Mouse (Mus musculus): ENCODE data around the gene Wdr82.

The Wdr82 gene

DNA sequence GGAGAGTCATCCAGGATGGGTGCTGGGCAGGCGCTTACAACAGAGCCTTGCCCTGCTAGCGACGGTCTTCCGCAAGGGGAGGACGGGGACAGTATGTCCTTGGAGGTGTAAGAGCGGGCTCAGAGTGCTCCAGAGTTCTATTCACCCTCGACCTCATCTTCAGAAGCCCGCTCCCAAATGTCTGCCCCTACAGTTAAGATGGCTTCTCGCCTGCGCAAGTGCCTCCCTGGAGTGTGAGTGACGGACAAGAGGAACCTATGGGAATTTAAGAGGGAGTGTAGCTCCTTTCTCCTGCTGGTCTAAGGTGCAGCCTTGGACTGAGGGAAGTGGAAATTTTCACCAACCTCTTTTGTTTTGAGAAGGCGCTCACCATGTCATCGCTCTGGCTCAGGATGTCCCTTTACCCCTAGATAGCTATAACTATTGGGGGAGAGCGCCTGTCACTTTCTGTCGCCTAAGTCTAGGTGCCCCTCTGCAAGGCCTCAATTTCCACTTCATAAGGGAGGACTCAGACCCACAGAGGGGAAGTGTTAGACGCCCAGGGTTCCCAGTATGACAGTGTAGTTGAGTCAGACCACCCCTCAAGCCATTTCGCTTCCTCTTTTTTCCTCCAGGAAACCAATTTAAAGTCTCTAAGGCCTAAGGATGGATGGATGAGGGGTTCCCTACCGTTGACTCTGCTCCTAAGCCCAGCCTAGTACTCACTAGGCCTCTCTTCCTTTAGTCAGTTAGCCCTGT, 29.0 kb downstream of the Wdr82 start, which contains the start of gene Ppm1m:
TSS of gene Ppm1m (minus strand) at position 212 of the 738 bp plus-strand sequence.
- DNase-seq, result no peak

DNA sequence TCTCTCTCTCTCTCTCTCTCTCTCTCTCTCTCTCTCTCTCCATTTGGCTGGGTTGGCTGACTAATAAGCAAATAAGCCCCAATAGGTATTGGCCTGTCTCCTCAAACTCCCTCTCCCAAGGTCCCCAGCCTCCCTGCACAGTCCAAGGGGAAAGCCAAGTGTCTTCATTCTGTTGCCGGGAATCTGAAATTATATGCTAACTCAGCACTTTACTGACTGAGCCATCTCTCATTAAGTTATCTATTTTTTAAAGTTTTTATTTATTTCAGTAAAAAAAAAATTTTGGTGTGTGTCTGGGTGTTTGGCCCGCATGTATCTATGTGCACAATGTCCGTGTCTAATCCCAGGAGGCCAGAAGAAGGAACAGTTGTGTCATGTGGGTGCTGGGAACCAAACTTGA, 31.2 kb downstream of the Wdr82 start:
- no peak for DNase-seq

DNA sequence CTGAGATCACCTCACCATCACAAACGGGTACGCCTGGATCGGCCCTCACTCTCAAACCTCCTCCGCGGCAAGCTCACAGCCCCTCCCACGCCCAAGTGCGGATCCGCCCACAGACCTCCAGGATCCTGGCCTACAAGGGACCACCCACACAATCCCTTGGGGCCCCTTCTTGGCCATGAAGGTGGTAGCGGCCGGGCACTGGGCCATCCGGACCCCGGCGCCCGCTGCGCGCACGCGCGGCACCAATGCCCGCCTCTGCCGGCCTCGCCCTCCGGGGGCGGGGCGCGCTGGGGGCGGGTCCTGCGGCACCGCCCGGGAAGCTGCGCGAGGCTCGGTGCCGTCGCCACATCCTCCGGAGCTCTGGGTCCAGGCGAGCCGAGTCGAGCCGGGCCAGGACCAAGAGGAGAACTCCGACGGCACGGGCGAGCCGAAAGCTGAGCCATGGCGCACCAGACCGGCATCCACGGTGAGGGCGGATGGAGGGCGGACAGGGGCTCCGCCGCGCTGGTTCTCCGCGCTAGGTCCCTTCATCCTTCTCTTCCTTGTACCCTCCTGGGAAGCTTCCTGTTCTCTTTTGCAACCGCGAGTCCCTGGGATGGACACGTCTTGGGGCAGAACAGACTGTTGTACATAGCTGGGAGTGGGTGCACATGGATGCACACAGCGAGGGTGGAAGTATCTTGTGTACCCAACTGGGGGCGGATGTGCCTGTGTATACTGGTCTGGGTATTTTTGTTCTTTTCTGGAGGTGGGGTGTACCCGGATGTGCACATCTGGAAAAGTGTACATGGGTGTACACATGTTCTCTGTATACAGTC, 32.3 kb downstream of the Wdr82 start, which contains the start of gene Twf2:
TSS of gene Twf2 (plus strand) at position 290 of the 818 bp plus-strand sequence.
- DNase-seq, result peak; percentile 92

DNA sequence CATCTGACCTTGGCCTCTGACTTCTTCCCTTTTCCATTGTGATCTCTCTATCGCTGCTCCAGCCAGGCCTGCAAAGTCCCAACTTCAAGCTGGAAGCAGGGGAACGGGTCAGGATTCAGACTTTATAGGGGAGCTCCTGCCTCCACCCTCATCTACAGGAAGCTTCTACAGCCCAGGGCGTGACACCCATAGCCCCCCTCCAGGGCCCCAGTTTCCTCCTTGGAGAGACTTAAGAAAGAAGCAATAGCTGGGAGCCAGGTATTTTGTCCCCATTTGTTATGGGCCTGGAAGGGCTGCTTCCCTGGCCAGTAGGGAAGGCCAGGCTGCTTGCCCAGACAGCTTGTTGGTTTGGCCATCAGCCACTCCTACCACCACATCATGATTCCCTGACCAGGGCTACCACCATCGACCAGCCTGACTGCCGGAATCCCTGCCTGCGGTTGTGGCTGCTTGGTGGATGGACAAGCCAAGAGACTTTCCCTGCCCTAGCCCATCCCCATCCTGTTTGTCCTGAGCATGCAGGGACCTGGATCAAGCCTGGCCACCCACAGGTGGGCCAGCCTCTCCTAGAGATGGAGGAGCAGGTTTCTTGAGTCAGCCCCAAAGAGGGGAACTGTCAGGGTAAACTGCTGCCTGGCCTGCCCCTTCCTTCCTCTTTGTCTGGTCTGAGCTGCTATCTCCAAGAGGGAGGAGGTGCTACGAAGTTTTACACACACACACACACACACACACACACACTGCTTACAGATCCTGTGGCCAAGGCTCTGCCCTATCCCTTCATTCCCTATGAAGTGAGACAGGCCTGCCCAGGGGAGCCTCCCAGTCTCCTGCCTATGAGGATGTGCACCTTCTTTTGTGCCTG, 33.5 kb downstream of the Wdr82 start:
- DNase-seq, result no peak

DNA sequence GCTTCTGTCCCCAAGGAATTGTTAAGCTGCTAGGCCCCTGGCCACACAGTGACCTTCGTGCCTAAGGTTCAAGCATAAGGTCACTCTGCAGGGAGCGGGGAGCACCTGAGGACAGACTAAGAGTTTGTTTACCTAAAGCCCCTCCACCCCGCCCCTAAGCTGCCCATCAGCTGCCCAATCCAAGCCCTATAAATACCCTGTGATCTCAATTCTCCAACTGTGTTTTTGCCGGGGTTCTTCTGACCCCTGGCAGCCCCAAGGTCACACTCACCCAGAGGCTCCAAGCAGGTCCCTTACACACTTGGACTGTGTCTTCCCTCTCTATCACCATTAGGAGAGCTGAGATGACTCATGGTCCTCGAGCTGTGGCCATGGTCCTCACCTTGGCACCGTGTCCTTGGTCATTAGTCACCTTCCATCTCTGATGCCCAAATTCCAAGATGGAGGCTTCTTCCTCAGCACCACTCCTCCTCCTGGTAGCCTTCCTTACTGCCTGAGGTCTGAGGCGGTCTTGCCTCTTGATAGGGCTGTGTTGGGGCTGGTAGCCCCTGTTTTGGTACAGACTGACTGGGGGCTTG, 35.1 kb downstream of the Wdr82 start:
- no peak for DNase-seq

DNA sequence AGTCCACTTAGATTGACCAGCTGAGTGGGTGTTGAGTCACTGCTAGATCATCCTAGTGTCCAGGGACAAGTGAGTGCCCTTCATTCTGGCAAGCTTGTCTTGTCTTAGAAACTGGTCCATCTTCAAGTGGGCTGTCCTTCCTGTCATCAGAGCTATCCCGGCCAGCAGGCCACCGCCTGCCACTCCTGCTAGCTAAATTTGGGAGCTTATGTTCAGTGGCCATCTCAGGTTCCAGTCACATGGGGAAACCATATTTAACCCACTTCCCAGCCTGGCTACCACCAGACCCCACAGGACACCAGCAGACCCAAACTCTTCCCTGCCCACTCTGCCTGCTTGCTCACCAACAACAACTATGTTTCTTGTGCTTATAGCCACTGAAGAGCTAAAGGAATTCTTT, 35.8 kb downstream of the Wdr82 start:
- DNase-seq, result no peak

DNA sequence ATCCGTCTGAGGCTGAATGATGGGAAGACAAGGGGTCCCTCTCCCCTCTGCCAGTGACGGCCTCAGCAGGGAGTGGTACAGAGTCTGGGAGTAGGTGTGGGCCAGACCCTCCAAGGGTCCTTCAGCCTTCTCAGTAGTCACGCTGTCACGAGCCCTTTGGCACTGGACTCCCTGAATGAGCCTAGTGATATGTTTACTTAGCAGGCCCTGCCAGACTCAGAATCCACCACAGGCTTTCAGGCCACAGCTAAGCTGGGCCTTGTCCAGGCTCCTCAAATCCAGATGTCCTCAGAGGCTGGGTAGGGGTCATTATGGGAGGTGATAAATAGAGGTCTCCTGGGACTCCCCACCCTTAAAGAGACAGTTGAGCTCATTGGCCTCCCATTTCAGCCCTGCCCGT, 37.5 kb downstream of the Wdr82 start:
- no peak for DNase-seq

DNA sequence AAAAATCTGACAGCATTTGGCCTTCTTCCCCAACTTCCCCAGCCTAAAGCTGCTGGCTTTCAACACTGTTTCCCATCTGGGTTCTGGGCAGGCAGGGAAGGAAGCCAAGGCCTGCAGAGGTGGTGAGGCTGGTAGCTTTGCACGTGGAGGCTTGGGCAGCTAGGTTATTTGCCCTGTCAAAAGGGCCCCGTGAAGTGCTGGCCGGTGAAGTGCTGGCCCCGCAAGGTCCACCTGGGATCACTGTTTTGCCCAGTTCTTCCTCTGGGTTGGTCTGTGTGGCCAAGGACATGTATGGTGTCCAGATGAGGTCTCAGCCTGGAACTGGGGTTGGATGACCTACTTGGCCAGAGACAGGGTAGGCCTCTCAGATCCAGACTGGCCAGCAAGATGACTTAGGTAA, 39.2 kb downstream of the Wdr82 start:
- DNase-seq, result no peak

DNA sequence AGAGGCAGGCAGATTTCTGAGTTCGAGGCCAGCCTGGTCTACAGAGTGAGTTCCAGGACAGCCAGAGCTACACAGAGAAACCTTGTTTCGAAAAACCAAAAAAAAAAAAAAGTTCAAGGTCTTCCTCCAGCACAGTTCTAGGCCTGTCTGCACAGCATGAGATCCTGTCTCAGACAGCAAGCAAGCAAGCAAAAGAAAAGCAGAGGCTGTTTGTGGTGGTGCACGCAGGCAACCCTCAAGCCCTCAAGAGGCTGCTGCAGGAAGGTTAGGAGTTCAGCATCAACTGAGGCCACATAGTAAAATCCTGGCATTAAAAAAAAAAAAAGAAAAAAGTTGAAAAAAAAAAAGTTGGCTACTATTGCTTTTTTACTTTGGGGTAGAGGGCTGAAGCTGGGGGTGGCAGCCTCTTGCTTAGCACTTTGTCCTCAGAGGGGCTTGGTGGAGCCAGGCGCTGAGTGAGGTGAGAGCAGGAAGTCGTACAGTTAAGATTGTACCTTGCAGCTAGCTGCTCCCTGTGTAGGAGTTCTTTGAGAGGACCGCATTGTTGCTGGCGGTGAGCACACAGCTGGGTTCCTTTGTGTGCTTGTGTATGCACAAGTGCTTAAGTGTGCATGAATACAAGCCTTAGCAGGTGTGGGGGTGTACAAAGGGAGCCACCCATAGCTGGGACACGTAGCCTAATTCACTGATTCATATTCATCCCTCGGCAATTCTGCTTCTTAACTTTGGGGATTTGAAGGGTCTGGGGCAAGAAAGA, 40.3 kb downstream of the Wdr82 start:
- DNase-seq, result no peak

DNA sequence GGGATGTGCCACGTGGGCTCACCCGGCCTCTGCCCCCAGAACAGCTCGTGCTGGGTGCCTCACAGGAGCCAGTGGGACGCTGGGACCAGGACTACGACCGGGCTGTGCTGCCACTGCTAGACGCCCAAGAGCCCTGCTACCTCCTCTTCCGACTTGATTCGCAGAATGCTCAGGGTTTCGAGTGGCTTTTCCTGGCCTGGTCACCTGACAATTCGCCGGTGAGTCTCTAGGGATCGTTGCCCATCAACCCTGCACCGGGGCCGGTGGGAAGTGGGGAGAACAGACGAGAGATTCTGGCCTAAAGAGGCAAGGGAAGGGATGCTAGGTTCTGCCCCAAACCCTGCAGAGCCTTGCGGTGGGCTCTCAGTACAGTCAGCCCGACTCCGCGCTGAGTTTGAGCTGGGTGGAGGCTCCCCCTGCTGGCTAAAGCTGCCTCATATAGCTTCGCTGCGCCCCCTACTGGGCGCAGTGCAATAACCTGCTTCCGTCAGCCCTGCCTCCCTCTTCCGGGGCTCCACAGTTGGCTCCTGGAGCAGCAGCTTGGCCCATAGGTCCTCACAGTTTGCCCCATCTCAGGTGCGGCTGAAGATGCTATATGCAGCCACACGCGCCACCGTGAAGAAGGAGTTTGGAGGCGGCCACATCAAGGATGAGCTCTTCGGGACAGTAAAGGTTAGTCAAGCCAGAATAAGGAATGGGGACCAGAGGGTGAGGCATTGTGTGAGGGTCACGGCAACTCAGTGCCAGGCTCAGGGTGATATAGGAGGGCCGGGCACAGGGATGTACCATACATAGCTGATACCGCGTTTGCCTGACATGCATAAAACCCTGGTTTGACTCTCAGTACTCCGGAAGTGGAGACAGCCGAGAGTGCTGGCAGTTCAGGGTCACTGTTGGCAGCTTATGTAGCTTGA, 41.2 kb downstream of the Wdr82 start:
- peak; percentile 89 for DNase-seq

DNA sequence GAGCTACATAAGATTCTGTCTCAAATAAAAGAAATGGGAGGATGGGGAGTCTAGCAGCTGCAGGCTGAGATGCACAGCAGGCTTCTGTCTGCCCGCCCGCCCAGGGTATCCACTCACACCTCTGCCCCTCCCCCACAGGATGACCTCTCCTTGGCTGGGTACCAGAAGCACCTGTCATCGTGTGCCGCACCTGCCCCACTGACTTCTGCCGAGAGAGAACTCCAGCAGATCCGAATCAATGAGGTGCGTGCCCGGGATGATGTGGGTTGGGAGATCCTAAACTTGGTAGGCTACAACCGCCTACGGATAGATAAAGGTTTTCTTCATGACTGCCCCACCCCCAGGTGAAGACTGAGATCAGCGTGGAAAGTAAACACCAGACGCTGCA, 41.9 kb downstream of the Wdr82 start:
- no peak for DNase-seq

DNA sequence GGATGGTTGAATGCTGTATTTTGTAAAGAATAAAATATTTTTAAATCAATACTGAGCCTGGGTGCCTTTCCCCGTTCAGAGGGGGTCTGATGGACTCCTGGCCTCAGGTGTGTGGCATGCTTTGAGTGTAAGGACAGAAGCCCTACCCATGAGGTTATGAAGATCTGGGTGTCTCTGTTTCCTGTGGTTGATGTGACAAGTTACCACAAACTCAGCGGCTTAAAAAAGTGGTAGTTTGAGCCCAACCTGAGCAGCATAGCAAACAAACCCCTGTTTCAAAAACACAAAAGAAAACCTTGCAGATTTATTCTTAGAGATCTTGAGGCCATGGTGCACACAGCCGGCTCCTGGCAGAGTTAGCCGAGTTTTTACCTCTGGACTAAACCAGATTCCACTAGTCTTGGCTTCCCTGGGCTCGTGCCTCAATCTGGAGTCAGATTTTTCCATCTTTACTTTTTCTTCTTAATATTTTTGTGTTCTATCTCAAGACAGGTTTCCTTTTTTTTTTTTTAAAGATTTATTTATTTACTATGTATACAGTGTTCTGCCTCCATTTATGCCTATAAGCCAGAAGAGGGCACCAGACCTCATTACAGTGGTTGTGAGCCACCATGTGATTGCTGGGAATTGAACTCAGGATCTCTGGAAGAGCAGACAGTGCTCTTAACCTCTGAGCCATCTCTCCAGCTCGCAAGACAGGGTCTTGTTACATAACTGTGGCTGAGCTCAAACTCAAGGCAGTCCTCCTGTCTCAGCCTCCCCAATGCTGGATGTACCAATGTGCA, 44.8 kb downstream of the Wdr82 start:
- DNase-seq, result no peak

DNA sequence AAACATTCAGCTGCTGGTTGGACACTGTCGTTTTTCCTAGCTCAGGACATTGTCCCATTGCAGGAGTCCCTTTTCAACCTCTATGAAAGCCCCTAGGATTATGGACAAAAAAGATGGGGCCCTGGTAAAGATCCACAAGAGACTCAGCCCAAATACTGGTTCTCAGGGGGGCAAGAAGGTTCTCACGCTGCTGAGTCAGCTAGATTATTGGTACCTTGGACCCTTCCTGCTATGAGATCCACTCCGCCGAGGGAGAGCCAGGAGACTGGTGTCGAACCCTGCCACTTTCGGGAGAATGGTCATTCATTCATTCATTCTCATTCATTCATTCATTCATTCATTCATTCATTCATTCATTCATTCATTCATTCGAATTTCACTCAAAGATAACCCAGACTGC, 46.2 kb downstream of the Wdr82 start:
- no peak for DNase-seq

DNA sequence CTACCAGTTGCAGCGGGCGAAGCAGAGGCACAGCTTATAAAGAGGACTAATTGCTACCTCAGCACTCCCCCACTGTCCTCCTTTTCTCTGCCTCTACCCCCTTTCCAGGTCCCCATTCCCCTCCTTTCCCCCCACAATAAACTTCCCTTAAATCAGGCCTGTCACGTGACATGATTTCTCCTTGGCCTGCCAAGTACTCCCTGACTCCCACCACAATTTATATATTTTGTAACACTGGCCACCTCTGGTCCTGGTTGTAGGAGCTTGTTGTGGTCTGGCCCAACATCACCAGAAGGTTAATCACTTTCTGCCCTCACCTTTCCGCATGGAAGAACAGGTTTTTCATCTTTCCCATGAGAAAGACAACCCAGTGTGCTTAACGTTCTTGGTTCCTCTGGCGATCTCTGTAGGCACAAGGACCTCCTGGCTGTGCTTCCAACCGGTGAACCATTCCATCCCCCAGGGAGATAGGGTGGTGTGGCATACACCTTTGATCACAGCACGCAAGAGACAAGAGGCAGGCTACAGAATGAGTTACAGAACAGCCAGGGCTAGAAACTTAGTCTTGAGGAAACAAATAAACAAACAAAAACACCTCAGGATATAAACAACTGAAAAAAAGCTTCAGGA, 50.3 kb downstream of the Wdr82 start:
- no peak for DNase-seq

DNA sequence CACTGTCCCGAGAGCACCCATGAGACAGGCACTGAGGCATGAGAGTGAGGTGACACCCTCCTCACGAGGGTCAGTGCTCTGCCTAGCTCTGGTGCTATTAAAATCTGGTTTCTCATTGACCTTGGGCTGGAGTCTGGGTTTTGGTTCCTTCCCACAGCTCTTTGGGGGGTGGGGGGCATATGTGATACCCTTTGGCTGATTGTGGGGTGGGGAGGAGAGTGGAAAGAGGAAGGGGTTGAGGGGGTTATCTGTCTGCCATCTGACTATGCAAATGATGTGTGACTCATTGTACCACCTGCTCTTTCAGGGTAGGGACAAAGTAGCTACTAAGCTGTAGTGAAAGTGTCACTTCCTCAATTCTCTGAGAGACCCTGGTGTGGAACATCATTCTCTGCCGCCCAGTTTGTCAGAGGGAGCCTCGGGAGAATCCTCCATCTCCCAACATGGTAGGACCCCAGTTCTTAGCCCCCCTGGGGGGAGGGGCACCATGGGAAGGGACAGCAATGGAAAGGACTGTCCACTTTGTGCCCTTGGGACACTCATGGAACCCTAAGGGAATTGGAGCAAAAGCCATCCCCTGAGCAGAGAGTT, 51.6 kb downstream of the Wdr82 start, which contains the start of gene Tlr9:
TSS of gene Tlr9 (plus strand) at position 338 of the 591 bp plus-strand sequence.
- DNase-seq, result no peak

DNA sequence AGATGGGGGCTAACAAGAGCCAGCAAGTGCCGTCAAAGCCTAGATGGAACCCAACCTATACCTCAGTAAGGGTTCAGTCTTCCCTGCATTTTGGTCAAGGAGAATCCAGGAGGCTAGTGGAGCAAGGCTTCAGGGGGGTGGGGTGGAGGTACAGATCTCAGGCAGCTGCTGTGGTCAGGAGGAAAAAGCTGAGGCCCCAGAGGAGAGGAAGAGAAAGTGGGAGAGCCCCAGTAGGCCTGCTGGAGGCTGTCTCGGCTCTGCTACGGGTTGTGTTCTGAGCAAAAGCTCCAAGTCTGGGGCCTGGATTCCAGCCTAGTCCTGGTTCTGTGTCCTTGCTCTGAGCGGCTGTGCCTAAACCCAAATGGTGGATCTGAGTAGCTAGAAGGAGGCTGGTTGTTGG, 52.3 kb downstream of the Wdr82 start:
- no peak for DNase-seq

DNA sequence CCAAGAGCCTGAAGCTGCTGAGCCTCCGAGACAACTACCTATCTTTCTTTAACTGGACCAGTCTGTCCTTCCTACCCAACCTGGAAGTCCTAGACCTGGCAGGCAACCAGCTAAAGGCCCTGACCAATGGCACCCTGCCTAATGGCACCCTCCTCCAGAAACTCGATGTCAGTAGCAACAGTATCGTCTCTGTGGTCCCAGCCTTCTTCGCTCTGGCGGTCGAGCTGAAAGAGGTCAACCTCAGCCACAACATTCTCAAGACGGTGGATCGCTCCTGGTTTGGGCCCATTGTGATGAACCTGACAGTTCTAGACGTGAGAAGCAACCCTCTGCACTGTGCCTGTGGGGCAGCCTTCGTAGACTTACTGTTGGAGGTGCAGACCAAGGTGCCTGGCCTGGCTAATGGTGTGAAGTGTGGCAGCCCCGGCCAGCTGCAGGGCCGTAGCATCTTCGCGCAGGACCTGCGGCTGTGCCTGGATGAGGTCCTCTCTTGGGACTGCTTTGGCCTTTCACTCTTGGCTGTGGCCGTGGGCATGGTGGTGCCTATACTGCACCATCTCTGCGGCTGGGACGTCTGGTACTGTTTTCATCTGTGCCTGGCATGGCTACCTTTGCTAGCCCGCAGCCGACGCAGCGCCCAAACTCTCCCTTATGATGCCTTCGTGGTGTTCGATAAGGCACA, 54.9 kb downstream of the Wdr82 start:
- DNase-seq, result no peak

DNA sequence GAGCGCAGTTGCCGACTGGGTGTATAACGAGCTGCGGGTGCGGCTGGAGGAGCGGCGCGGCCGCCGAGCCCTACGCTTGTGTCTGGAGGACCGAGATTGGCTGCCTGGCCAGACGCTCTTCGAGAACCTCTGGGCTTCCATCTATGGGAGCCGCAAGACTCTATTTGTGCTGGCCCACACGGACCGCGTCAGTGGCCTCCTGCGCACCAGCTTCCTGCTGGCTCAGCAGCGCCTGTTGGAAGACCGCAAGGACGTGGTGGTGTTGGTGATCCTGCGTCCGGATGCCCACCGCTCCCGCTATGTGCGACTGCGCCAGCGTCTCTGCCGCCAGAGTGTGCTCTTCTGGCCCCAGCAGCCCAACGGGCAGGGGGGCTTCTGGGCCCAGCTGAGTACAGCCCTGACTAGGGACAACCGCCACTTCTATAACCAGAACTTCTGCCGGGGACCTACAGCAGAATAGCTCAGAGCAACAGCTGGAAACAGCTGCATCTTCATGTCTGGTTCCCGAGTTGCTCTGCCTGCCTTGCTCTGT, 55.5 kb downstream of the Wdr82 start:
- DNase-seq, result no peak

Data from kidney, adult 18-20 months (tissue).